Mouse (Mus musculus) lung, adult 2 months (tissue): ENCODE results near the gene Pigb. TPM values are rescaled to one million over a fixed set of nuclear protein-coding genes. Genes with fewer than 3 reads are reported as not detected.

ENCODE experiments used
- DNase-seq: peaks from one replicate; pipeline ENCODE4 v3.0.0; 2022
- H3K4me1 ChIP-seq: fragments of 200-500 bp; 2 replicates; pipeline ENCODE4 v1.6.1; 2011; ENCODE audit warnings: low read length; ENCODE audit not compliant: control insufficient read depth, insufficient read depth
- H3K4me3 ChIP-seq: fragments of 200-500 bp; replicated peaks from 2 replicates; pipeline ENCODE3; 2011; ENCODE audit warnings: low read depth, mild to moderate bottlenecking, control low read depth, low read length; ENCODE audit errors: extremely low read depth
- CTCF ChIP-seq: fragments of 200-500 bp; IDR thresholded peaks from 2 replicates; pipeline ENCODE4 v1.5.1; 2011; ENCODE audit warnings: mild to moderate bottlenecking, low read length, control low read depth; ENCODE audit not compliant: insufficient read depth
- POLR2A ChIP-seq: fragments of 200-500 bp; IDR thresholded peaks from 2 replicates; pipeline ENCODE4 v1.6.1; 2011; ENCODE audit warnings: low read depth, mild to moderate bottlenecking, control low read depth, low read length, borderline replicate concordance; ENCODE audit errors: extremely low read depth
- WGBS: fragments of 180-500 bp; shearing (Covaris S2); methylation state at CpG from one replicate; pipeline ENCODE4 v1.1.7; 2018; 5-methylcytosine and 5-hydroxymethylcytosine counted together
- polyA plus RNA-seq: library from polyadenylated mRNA; depleted of rRNA; stranded (reverse); fragments of >200 nt; gene quantifications from 2 replicates; pipeline ENCODE4 v1.2.3, GENCODE M21; 2012; rRNA removed

Pigb gene
- polyA plus RNA-seq, 1 experiment = 12.1 TPM

DNA sequence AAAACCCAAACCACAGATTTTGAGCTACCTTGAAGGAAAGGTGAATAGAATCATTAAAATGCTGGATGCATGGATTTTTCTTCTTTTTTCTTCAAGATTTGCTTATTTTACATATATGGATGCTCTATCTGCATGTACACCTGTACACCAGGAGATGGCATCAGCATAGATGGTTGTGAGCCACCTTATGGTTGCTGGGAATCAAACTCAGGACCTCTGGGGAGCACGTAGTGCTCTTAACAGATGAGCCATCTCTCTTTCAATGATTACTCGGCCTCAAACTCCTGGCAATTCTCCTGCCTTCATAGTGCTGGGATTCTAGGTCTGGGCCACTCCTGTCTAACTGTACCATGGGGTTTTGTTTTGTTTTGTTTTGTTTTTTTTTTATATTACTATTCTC, 57.1 kb downstream of the Pigb start:
- Histone ChIP-seq H3K4me1 (peaks cover 7% of the 10 kb centered on the region), H3K4me3 (no peak overlapping the region)
- WGBS = 59% methylated on average over 2 of the region's 2 CpGs
- TF ChIP-seq POLR2A = no peak
- TF ChIP-seq CTCF = no peak
- no peak for DNase-seq

DNA sequence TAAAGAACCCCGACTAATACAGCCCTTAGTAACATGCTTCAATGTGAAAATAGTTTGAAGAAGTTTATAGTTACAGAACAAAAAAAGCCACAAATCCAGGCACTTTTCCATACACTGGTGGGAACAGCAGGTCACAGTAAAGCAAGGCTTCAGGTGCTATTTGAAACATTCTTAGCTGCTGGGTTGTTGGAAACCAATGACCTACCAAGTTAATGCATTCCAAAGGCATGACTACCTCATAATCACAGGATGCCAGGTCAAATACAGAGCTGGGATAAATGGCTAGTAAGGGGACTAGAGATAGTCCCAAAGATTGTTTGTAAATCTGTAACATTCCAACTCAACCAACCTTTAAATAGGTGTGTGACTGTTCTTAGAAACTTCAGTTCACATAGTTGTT, 64.9 kb downstream of the Pigb start:
- no peak for TF ChIP-seq CTCF
- TF ChIP-seq POLR2A = no peak
- 84% methylated on average over 1 of the region's 1 CpGs for WGBS
- DNase-seq = no peak
- no peaks in the 10 kb centered on the region; the same call in 1 of the 2 replicates for H3K4me1 ChIP-seq
- no peak overlapping the region for H3K4me3 ChIP-seq

DNA sequence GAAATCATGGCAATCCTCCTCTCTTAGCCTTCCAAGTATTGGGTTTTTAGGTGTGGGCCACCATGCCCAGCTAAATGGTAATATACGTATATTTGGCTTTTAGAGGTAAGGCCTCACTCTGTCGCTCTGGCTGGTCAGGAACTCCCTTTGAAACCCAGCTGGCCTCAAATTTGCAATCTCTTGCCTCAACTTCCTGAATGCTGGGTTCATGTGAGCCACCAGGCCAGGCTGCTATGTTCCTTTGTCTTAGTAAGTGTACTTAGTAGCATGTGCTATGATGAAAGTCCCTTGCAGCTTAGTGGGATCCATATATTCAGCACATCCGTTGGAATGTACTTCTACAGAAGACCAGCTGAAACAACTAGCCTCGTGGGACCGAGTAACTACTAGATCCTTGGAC, 65.4 kb downstream of the Pigb start:
- 83% methylated on average over 5 of the region's 5 CpGs for WGBS
- Histone ChIP-seq H3K4me3 (no peak overlapping the region), H3K4me1 (no peaks in the 10 kb centered on the region; the same call in 1 of the 2 replicates)
- no peak for TF ChIP-seq CTCF
- no peak for TF ChIP-seq POLR2A
- no peak for DNase-seq

DNA sequence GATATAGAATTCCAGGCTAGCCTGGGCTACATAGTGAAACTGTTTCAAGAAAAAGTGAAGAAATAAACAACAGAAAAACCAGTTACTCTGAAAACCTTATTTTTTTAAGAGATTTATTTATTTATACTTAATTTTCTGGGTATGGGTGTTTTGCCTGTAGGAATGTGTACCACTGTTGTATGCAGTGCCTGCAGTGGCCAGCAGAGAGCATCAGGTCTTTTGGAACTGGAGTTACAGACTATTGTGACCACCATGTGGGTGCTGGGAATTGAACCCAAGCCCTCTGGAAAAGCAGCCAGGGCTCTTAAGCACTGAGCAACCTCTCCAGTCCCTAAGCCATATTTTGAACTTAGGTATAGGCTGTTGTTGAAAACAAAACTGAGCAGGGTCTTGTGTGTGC, 67.2 kb downstream of the Pigb start:
- DNase-seq = no peak
- H3K4me1 ChIP-seq = peaks cover 2% of the 10 kb centered on the region
- H3K4me3 ChIP-seq = no peak overlapping the region
- TF ChIP-seq CTCF = no peak
- TF ChIP-seq POLR2A = no peak

DNA sequence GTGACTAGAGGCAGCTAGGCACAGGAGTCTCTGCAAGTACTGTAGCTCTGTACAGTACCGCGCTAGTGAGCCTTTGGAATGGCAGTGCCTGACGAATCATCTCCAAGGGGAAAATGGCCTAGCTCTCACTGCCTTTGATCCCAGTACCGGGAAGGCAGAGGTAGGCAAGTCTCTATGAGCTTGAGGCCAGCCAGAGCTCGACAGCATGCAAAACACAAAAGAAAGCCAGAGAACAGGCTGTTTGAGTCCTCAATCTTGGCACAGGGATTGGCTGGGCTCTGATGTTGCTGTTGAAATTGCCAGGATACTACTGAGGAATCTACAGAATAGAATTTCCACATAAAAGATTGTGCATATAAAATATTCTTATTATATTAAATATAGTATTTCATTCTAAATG, 67.7 kb downstream of the Pigb start:
- WGBS = 82% methylated on average over 5 of the region's 5 CpGs
- no peak for DNase-seq
- Histone ChIP-seq H3K4me1 (peaks cover 2% of the 10 kb centered on the region), H3K4me3 (no peak overlapping the region)
- no peak for TF ChIP-seq POLR2A

DNA sequence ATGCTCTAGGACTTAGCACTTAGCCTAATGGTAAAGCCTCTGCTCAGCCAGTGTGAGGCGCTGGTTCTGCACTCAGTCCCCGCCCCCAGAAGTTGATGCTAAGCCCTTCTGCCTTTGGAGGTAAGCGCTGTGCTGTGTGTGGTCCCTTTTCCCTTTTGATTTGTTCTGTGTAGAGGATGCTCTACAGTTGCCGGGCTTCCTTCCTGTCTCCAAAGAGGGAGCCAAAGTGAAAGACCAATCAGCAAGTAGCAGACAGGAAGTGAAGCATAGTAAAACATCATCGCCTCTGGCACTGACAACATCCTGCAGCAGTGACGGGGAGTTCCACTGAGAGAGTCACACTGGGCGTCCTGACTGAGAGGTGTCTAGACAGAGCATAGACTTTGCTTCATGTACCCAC, 70.3 kb downstream of the Pigb start:
- no peak for DNase-seq
- WGBS = 48% methylated on average over 7 of the region's 7 CpGs

DNA sequence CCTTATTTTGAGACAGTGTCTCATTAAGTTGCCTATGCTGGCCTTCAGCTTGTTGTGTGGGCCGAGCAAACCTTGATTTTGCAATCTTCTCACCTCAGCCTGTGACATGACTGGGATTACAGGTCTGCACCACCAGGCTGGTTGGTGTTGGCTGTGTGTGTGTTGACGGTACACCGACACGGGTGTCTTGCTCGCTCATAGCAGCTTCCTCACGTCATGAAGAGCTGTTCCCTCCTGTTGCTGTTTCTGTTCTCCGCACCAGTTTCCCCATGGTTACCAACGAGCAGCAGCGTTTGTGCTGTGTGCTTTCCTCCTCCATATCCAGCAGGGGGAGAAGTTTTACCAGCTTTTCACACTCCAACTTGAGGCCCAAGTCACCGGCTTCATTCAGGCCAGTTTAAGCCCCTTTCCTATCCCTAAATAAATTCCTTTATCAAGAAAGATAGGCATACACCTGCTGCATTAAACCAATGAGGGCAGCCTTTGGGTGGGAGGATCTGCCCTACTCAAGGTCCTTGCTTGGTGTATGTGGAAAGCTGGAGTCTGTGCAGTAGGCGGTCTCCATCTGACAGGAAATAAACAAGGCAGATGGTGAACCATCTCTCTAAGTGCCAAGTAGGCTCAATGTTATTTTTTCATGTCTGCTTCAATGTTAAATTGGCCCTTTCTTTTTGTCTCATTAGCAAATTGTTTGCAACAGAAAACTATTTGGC, 71.7 kb downstream of the Pigb start:
- Histone ChIP-seq H3K4me3 (peak overlapping the region; percentile 33), H3K4me1 (peaks cover 2% of the 10 kb centered on the region)
- WGBS = 17% methylated on average over 11 of the region's 11 CpGs
- DNase-seq = peak; percentile 45
- peak; percentile 71 for TF ChIP-seq CTCF
- no peak for TF ChIP-seq POLR2A

More for the DNA sequence above, 70.3 kb downstream of the Pigb start:
- no peak for TF ChIP-seq POLR2A
- TF ChIP-seq CTCF = no peak
- Histone ChIP-seq H3K4me3 (no peak overlapping the region), H3K4me1 (peaks cover 2% of the 10 kb centered on the region)

DNA sequence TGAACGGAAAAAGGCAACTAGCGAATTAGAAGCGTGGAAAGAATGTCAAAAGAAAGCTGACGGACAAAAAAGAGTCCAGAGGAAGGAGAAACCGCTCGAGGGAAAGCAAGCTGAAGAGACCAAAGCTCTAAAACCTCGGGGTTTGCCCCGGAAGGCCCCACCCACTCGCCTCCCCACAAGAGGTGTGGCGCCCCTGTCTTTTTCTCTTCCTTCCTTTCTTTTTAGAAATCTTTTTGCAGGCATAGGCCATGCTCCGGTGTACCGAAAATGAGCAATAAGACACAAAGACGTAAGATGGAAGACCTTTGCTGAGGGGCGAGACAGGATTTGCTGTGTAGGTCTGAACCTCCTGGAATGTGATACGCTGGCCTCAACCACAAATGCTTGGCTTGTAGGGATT, 78.2 kb downstream of the Pigb start:
- no peak overlapping the region for H3K4me3 ChIP-seq
- H3K4me1 ChIP-seq = no peaks in the 10 kb centered on the region
- TF ChIP-seq POLR2A = no peak
- no peak for TF ChIP-seq CTCF
- WGBS = 70% methylated on average over 15 of the region's 15 CpGs
- DNase-seq = no peak

DNA sequence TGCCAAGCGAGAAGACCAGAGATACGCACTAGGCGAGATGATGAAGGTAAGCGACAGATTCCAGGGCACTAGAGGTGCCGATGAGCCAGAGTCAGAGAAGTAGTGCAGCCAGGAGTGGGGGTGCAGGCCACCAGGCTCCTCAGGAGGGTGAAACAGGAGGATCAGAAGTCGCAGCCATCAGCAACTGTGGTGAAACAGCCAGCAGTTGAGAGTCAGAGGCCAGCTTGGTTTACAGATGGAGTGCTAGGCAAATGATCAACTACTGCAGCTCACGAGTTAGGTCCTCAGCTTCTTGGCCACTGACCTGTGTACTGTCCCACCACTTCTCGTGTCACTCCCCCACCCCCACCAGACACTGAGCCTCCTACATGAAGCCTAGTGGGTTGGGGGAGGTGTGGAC, 78.8 kb downstream of the Pigb start:
- no peak overlapping the region for H3K4me3 ChIP-seq
- WGBS = 60% methylated on average over 8 of the region's 8 CpGs
- H3K4me1 ChIP-seq = no peaks in the 10 kb centered on the region
- DNase-seq = no peak
- no peak for TF ChIP-seq POLR2A

DNA sequence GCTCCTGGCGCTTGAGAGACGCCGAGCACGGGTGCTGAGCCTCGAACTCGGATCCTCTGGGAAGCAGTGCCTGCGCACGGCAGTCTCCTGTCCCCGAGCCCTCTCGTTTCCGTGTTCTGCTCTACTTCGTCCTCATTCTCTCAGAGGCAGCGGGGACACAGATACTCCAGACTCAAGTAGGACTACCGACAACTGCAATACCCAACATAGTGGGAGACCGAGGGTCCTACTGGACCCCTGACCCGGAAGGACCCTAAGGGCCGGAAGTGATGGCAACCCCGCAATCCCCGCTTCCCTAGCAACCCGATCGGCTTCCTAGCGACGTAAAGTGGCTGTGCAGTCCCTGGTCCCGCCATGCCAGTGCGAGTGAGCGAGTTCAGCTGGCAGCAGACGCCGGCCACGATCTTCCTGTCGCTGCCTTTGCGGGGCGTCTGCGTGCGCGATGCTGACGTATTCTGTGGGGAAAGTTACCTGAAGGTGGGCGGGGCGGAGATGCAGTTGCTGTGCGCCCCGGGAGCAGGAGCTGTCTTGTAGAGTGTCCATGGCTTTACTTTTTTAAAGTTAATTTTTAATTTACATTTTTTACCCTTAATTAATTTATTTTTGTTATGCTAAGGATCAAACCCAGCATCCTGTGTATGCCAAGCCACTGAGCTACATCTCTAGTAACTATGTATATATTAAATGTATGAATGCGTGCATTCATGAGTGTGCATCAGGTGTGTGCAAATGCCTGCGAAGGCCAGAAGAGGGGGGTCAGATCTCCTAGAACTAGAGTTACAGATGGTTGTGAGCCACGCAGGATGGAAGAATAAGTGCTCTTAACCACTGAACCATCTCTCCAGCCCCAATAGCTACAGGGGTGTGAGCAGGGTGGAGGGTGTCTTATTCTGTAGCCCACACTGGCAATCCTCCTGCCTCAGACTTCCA, 81.4 kb downstream of the Pigb start, which contains the start of the genes Dyx1c1 and Gm44503:
Dyx1c1 (plus strand) TSS at position 265 of the 930 bp plus-strand sequence.
Gm44503 (plus strand) TSS at position 332 of the 930 bp plus-strand sequence.
- WGBS = 2% methylated on average over 43 of the region's 43 CpGs
- peak within 1 kb of the TSS; percentile 80 for H3K4me3 ChIP-seq
- no peaks in the 10 kb centered on the region for H3K4me1 ChIP-seq
- TF ChIP-seq CTCF = no peak
- peak; percentile 56; the same call in 1 of the 2 replicates for TF ChIP-seq POLR2A
- peak; percentile 79 for DNase-seq

Other genes starting within 250 kb of the Pigb start
- gene Prtg, start 233.5 kb downstream of the Pigb start, polyA plus RNA-seq = 0.04 and 0.05 TPM in 2 replicates
- gene Pygo1, start 114.7 kb downstream of the Pigb start, polyA plus RNA-seq = 1.4 and 2.0 TPM in 2 replicates
- gene Dyx1c1, start 81.6 kb downstream of the Pigb start, polyA plus RNA-seq = 1.2 and 1.7 TPM in 2 replicates
- gene Gm44503, start 81.5 kb downstream of the Pigb start, polyA plus RNA-seq = not detected in 2 replicates
- 11.7 and 21.1 TPM in 2 replicates for gene Ccpg1os, start 55.0 kb downstream of the Pigb start, polyA plus RNA-seq
- 16.9 and 28.1 TPM in 2 replicates for gene Ccpg1, start 54.9 kb downstream of the Pigb start, polyA plus RNA-seq
- 16.7 and 29.8 TPM in 2 replicates for gene Rab27a, start 4.5 kb upstream of the Pigb start, polyA plus RNA-seq
- 0.25 and 0.31 TPM in 2 replicates for gene Khdc3, start 61.5 kb upstream of the Pigb start, polyA plus RNA-seq
- gene Gm20509, start 62.1 kb upstream of the Pigb start, polyA plus RNA-seq = not detected in 2 replicates
- gene Rsl24d1, start 73.0 kb upstream of the Pigb start, polyA plus RNA-seq = 9.3 and 18.8 TPM in 2 replicates